Mouse (Mus musculus) layer of hippocampus, postnatal 25 days (tissue): ENCODE measurements around the gene Ostm1. TPM values are rescaled to one million over a fixed set of nuclear protein-coding genes. Genes with fewer than 3 reads are reported as not detected.

ENCODE experiments used
- DNase-seq, 2 experiments: peaks; one replicate each; pipeline ENCODE4 v3.0.0; 2022; ENCODE audit warnings: mixed read lengths in 2 of 2, low spot score in 1 of 2; ENCODE audit errors: extremely low spot score in 1 of 2
- total RNA-seq, 2 experiments: library from RNA; stranded (reverse); gene quantifications; 2 replicates each; pipeline ENCODE4 v1.2.3; 2021

Gene Ostm1
- total RNA-seq, 2 experiments from 2014 or later: 54.3 to 56.1 TPM

DNA sequence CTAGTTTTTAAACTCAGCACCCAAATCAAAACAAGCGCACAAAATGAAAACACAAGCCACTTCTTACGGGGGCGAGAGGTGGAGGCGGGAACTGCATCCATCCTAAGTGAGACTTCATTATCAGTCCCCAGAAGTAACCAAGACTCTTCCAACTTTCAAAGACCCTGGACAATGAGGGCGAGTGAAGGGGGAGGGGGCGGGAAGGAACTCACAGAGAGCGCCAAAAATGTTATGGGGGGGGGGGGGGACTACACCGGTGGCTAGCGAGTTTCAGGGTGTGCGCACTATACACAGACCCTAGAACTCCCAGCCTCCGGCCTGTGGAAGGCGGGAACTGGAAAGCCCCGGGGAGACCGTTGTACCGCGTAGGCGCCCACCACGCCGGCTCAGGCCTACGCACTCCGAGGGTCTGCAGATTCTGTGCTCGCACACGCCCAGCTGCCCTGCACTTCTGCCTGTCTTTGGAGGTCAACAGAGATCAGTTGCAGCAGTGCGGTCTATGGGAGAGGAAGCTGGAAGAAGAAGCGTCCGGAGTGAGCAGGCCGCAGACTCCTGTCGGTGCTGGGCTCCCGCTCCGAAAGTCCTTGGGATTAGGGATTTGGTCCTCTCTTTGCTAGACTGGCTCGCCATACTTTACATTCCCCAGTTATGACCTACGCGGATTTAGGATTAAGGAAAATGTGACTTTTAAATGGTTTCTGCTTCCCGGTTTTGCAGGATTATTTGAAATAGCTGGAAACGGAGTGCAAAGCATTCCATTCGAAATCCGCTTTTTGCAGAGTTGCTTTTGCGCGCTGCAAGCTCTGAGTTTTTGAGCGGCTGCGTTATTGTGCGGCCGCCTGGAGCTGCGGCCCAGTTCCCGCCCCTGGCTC is 1.7 kb upstream of the Ostm1 start:
- DNase-seq: peak in 1 of 2 experiments; percentile 24

DNA sequence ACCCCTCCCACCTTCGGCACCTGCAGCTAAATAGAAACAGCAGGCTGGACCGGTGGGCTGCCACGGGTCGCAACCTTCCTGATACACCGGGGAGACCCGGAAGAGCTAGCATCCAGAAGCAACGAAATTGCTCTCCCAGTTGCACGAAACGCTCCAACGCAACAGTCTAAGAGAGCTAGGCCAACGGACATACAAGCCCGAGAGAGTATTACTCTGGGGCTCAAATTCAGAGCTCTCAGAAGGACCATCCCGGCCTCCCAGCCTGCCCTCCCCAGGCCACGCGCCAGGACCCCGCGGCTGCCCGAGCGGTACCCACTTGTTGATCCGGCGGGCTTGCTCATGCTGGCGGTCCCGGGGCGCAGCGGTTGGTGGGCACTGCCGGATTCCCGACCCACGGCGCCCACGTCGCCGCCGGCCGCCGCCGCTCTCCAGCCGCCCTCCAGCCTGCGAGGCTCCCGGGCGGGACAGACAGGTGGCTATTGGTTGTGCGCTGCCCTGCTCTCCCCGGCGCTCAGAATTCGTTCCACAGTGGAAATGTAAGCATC is 984 bp upstream of the Ostm1 start:
- DNase-seq: no peak

DNA sequence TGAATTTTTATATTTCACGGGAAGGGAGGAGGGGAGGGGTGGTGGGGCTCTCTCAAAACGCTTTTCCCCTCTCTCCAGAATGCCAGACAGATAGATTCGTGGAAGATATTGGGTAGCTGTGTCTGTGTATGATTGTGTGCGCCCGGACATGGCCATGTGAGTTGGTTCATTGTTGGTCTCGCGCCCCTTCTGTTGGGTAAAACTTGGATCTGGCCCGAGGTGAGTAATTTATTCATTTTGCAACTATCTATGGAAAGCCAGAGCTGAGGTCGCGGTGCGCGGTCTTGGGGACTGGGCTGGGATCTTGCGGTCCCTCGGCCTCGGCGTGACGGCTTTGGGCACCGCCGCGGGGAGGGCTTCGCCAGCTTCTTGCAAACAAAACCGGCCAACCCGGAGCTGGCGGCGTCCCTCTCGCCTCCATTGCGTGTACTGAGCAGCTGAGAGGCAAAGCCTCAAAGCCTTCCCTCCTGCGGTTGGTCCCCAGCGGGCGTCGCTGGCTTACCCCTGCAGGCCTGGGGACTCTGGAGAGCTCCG is 347 bp downstream of the Ostm1 start:
- DNase-seq: peak in 1 of 2 experiments; percentile 25

DNA sequence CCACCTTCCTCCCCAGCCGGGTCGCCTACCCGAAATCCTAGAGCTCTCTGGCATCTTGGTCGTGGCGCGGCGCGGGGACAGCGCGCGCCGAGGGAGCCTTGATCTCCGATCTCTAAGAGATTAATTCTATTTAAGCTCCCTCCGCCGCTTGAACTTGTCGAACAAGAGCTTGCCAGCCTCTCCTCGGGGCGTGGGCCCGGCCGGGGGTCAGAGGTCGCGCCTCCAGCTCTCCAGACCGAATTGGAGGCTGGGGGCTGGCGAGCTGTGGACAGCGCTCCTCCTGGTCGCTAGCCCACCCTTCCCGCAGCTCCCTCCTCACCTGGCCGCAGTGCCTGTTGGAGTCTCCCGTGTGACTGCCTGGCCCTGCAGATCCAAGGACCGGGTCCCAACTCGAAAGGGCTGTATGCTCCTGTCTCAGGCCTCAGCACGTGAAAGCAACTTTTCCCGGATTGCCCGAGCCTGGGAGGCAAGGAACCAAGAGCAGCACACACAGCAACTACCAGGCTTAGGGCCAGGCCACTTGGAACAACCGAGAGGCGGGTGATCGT is 888 bp downstream of the Ostm1 start:
- no peak for DNase-seq

DNA sequence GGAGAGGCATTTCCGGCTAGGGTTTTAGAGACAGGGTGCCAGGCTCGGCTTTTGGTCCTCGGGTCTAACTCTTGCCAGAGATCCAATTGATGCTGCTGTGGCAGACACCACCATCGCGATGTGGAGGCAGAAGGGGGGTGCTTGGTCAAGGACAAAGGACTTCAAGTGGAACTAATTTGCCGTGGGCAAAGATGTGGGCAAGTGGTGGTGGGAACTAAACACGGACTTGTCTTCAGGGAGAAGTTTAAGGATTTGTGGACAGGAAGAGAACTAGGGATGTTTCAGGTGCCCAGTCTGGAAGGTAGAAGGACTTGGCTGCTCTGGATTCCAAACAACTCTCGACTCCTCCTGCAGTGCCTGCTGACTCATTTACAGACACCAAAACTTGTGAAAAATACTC is 1.5 kb downstream of the Ostm1 start:
- no peak for DNase-seq

- DNase-seq: no peak
Observed at GRCm38 (mm10) chr10:42585596-42586305, 2.1 kb downstream of the Ostm1 start.

DNA sequence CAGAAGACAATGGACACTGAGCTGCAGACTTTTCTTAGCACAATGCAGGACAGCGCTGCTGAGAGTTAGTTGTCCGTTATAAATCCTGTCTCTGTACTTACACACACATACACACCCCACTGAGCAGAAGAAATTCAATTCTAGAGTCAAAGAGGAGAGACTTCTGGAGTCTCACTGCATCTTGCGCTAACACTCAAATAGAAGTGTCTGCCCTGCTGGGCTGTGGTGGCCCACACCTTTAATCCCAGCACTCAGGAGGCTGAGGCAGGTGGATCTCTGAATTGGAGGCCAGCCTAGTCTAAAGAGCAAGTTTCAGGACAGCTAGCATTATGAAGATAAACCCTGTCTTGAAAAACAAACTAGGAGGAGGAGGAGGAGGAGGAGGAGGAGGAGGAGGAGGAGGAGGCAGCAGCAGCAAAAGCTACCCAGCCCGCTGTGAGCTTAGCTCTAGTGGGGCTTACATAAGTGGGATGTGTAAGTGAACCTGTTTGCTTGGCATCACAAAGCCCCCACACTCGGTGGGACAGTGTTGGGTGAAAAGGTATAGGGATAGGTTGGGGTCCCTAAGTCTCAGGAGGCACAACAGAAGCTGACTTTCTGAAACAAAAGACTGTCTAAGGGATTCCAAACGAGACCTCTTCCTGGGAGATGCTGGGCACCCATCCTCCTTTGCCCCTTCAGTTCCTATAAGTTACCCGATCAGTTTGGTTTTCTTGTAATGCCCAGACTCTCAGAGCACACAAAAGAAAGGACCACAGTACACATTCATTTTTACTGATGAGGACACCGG is 4.5 kb downstream of the Ostm1 start:
- no peak for DNase-seq

- no peak for DNase-seq
Observed at GRCm38 (mm10) chr10:42589505-42589904, 5.9 kb downstream of the Ostm1 start.

GRCm38 (mm10) chr10:42590261-42591184 is 6.9 kb downstream of the Ostm1 start:
- no peak for DNase-seq

DNA sequence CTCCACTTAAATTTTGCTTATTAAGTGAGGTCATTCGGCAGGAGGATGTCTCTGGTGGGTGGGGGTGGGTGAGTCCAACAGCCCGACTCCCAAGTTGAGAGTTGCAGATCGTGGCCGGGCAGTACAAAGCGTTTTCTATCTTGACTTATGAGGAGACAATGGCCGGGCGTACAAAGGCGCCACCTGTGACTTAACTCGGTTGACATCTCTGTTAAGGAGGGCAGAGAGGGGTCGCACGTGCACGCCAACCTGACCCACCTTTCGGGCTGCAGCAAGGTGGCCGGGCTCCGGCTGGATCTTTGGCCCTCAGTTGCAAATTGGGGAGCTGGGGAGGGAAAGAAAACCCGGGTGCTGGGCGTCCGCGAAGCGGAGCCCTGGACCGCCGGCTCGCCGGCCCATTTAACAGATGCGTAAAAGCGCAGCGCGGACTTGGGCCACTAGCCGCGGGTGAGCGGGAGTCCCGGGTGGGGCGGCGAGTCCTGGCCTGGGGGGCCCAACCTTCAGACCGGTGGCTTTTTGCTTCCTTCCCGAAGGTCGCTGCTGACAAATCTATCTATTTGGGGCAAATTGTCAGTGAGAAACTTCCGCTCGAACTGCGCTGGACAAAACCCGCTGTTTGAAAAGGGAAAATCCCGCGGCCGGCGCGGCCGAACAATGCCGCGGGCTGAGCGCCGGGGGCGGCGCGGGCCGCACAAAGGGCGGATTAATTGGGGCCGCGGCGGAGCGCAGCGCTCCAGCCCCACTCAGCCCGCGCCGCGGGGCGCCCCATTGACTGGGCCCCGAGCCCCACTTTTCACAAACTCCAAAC is 7.8 kb downstream of the Ostm1 start:
- no peak for DNase-seq

DNA sequence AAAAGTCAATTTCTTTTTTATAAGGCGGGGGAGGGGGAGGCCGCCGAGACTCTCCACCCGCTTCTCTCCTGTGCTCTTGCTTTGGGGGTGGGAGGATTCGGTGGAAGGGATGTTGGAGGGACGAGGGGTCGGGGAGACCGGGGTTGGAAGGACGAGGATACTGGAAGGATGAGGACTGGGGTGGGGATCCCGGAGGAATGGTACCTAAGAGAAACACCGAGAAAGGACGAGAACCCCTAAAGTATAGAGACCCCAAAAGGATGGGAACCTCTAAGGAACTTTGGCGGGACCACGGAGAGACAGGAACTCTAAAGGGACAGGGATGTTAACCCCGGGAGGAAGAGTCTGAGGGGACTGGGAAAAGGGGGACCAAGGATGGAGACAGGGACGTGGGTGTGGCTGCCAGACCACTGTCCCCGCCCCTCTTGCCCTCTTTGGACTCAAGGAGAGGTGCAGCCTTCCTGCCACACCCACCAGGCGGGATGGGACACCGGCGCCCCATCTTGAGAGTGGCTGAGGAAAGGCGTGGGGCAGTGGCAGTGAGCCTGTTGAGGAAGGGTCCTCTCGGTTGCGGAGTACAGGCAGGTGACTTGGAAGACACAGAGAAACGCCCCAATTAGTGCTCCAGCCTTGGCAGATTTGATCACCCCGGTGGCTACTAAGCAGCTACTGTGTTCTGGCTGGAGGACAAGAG is 8.5 kb downstream of the Ostm1 start:
- no peak for DNase-seq

DNA sequence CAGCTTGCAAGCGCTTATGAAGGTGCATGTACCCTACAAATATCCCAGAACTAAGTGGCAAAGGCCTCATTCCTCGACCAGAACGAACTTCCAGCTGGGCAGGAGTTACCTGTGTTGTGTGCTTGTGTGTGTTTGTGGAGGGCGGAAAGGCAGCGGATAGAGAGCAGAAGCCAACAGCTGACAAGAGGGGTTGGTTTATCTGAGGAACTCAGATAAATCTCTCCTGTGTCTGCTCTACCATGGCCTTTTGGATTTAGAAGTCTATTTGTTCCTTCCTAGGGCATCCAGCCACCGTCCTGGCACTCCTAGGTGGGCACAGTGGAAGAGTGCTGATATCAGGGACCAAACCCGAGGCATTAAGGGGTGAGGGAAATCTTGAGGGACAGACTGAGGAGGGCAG is 9.6 kb downstream of the Ostm1 start:
- no peak for DNase-seq

DNA sequence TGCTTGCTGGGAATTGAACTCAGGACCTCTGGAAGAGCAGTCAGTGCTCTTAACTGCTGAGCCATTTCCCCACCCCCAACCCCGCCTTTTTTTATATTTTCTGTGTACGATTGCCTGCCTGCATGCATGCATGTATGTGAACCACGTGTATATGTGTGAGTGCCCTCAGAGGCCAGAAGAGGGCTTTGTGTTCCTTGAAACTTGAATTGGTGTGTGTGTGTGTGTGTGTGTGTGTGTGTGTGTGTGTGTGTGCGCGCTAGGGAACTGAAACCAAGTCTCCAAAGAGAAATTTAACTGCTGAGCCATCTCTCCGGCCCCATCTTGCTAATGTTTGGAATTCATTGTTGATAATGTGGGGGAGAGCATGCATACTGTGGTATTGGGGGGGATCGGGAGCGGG is 15.0 kb downstream of the Ostm1 start:
- no peak for DNase-seq

DNA sequence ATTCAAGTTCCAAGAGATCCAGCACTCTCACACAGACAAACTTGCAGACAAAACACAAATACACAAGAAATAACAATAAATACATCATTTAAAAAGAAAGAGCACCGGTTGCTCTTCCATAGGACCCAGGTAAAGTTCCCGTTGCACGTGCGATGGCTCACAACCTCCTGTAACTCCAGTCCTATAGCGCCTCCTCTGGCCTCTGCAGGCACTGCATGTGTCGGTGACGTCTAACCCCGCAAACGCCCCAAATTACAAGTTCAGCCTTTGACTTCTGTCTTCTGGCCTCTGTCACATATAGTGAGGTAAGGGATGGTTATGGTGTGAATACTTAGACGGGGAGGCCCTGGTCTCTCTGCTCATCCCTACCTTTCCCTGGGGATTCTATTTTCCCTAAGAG is 17.9 kb downstream of the Ostm1 start:
- DNase-seq: no peak

- no peak for DNase-seq
Observed at GRCm38 (mm10) chr10:42604874-42605273, 21.3 kb downstream of the Ostm1 start.

DNA sequence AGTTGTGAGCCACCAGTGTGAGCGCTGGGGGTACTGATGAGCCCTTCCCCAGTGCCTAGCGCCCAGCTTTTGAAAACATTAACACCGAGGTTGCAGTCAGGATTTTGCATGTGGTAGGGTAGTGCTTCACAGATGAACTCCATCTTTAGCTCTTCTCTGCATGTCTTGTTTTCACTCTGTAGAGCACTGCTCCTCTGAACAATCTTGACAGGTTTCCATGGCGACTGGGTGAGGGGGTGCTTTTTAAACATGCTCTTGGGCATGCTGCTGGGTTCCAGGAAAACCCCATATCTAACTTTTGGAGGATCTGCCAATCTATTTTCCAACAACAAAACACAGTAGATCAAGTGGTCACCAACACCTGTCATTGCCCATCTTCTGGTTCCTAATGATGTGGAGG is 23.1 kb downstream of the Ostm1 start:
- DNase-seq: no peak

GRCm38 (mm10) chr10:42613075-42613474 is 29.5 kb downstream of the Ostm1 start:
- no peak for DNase-seq
